Mouse (Mus musculus) myocyte (in vitro differentiated cells): ENCODE results near the gene Napepld.

Source experiments
- CEBPB ChIP-seq: IDR thresholded peaks from 2 replicates; pipeline ENCODE4 v1.6.1; 2011; ENCODE audit warnings: mild to moderate bottlenecking, moderate library complexity; ENCODE audit not compliant: poor library complexity, insufficient read depth, severe bottlenecking
- E2F4 ChIP-seq: IDR thresholded peaks from one replicate; pipeline ENCODE4 v1.6.1; 2011; ENCODE audit warnings: mild to moderate bottlenecking, control low read depth, moderate library complexity; ENCODE audit not compliant: insufficient read depth
- MAX ChIP-seq: IDR thresholded peaks from one replicate; pipeline ENCODE4 v1.6.1; 2011; ENCODE audit warnings: low read depth, mild to moderate bottlenecking, control low read depth
- MYOD1 ChIP-seq, 3 experiments: IDR thresholded peaks; one replicate each; pipeline ENCODE4 v1.6.1; 2011; ENCODE audit warnings: control low read depth in 2 of 3, low read depth in 2 of 3, mild to moderate bottlenecking in 2 of 3, moderate library complexity in 1 of 3; ENCODE audit not compliant: insufficient read length in 2 of 3, control insufficient read depth in 1 of 3
- MYOG ChIP-seq, 3 experiments: IDR thresholded peaks; one replicate each; pipeline ENCODE4 v1.6.1; 2011; ENCODE audit warnings: control low read depth in 2 of 3, low read depth in 2 of 3, mild to moderate bottlenecking in 2 of 3; ENCODE audit not compliant: insufficient read length in 2 of 3, control insufficient read depth in 1 of 3, insufficient read depth in 1 of 3
- POLR2A ChIP-seq: IDR thresholded peaks from one replicate; pipeline ENCODE4 v1.6.1; 2011; ENCODE audit warnings: low read depth, mild to moderate bottlenecking, control low read depth, moderate library complexity; ENCODE audit not compliant: insufficient read length
- POLR2AphosphoS2 ChIP-seq: IDR thresholded peaks from one replicate; pipeline ENCODE4 v1.6.1; 2011; ENCODE audit warnings: low read depth, control low read depth; ENCODE audit not compliant: insufficient read length
- REST ChIP-seq: IDR thresholded peaks from one replicate; pipeline ENCODE4 v1.6.1; 2011; ENCODE audit warnings: mild to moderate bottlenecking, control low read depth, moderate library complexity; ENCODE audit not compliant: insufficient read depth, insufficient read length
- SRF ChIP-seq: IDR thresholded peaks from one replicate; pipeline ENCODE4 v1.6.1; 2011; ENCODE audit warnings: low read depth; ENCODE audit not compliant: control insufficient read depth, insufficient read length
- TCF12 ChIP-seq: IDR thresholded peaks from one replicate; pipeline ENCODE4 v1.6.1; 2011; ENCODE audit warnings: mild to moderate bottlenecking, control low read depth; ENCODE audit not compliant: poor library complexity, insufficient read depth, severe bottlenecking
- TCF3 ChIP-seq: IDR thresholded peaks from one replicate; pipeline ENCODE4 v1.6.1; 2011; ENCODE audit warnings: low read depth, control low read depth; ENCODE audit not compliant: insufficient read length
- USF1 ChIP-seq: IDR thresholded peaks from one replicate; pipeline ENCODE4 v1.6.1; 2011; ENCODE audit warnings: low read depth, mild to moderate bottlenecking, control low read depth, moderate library complexity

DNA sequence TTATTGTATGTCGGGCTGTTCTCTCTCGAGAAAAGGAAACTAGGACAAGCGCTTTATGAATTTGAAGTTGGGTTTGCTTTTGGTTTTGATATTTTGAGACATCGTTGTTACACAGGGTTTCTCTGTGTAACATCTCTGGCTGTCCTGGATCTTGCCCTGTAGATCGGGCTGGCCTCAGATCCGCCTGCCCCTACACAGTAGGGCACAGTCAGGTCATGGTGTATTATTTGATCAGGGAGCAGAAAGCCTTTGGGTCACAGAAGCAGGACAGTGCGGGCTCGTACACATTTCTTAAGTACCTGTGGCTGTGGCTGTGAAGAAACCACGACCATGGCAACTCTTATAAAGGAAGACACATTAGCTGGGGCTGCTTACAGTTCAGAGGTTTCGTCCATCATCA is 36.4 kb upstream of the Napepld start:
- TF ChIP-seq POLR2AphosphoS2 (no peak), TCF3 (no peak), MAX (no peak), POLR2A (no peak), MYOG (IDR thresholded peaks at IDR 0.05; ENCODE audit: control insufficient read depth in 1 of 3, insufficient read depth in 1 of 3, insufficient read length in 2 of 3, low read depth in 2 of 3) (no peak), REST (no peak), CEBPB (no peak), TCF12 (no peak), USF1 (no peak), E2F4 (no peak), SRF (no peak), MYOD1 (IDR thresholded peaks at IDR 0.05; ENCODE audit: control insufficient read depth in 1 of 3, insufficient read length in 2 of 3, low read depth in 2 of 3) (no peak)
